Mouse (Mus musculus) liver, embryonic 13.5 days (tissue): ENCODE results near the gene Sel1l. TPM values are rescaled to one million over a fixed set of nuclear protein-coding genes. Genes with fewer than 3 reads are reported as not detected.
"Not testable (repeated sequence)": the region's sequence is repeated elsewhere in the genome, so short reads cannot be mapped to it uniquely, and the experiment has no call there.

Source experiments
- ATAC-seq: fragments of 200-750 bp; cut with Nextera tagmentation; 2 replicates; pipeline ENCODE4 v1.8.0; 2017; ENCODE audit warnings: low read depth, mild to moderate bottlenecking, moderate number of reproducible peaks, moderate library complexity
- DNase-seq: peaks from one replicate; pipeline ENCODE4 v3.0.0; 2022
- H3K27ac ChIP-seq: fragments of 300-500 bp; sonication (generic); 2 replicates; pipeline ENCODE4 v1.5.1; 2015; ENCODE audit warnings: moderate library complexity, mild to moderate bottlenecking, inconsistent platforms
- H3K27me3 ChIP-seq: fragments of 300-500 bp; sonication (generic); 2 replicates; pipeline ENCODE4 v1.6.1; 2015; ENCODE audit warnings: mild to moderate bottlenecking, inconsistent platforms
- H3K36me3 ChIP-seq: fragments of 300-500 bp; sonication (generic); 2 replicates; pipeline ENCODE4 v1.6.1; 2015; ENCODE audit warnings: mild to moderate bottlenecking, inconsistent platforms
- H3K4me1 ChIP-seq: fragments of 300-500 bp; sonication (generic); replicated peaks from 2 replicates; pipeline ENCODE4 v1.6.1; 2015; ENCODE audit warnings: inconsistent platforms
- H3K4me2 ChIP-seq: fragments of 300-500 bp; sonication (generic); 2 replicates; pipeline ENCODE4 v1.6.1; 2015; ENCODE audit warnings: inconsistent platforms, mild to moderate bottlenecking, moderate library complexity
- H3K4me3 ChIP-seq: fragments of 300-500 bp; sonication (generic); replicated peaks from 2 replicates; pipeline ENCODE4 v1.5.1; 2015; ENCODE audit warnings: mild to moderate bottlenecking, inconsistent platforms
- H3K9ac ChIP-seq: fragments of 300-500 bp; sonication (generic); 2 replicates; pipeline ENCODE4 v1.6.1; 2015; ENCODE audit warnings: mild to moderate bottlenecking, inconsistent platforms
- H3K9me3 ChIP-seq: fragments of 300-500 bp; sonication (generic); replicated peaks from 2 replicates; pipeline ENCODE4 v1.6.1; 2016; ENCODE audit warnings: inconsistent platforms
- WGBS: fragments of 180-500 bp; shearing (Covaris S2); methylation state at CpG from one replicate; pipeline ENCODE4 v1.1.7; 2015; ENCODE audit not compliant: insufficient replicate concordance; 5-methylcytosine and 5-hydroxymethylcytosine counted together
- polyA plus RNA-seq: library from polyadenylated mRNA; unstranded; fragments of >200 nt; fragmentation: Nextera tagmentation; extraction: Ambion mirVana; gene quantifications from 2 replicates; pipeline ENCODE4 v1.2.1, GENCODE M21; 2015

Gene Sel1l
- polyA plus RNA-seq, 1 experiment from 2014 or later, result 34.5 TPM

DNA sequence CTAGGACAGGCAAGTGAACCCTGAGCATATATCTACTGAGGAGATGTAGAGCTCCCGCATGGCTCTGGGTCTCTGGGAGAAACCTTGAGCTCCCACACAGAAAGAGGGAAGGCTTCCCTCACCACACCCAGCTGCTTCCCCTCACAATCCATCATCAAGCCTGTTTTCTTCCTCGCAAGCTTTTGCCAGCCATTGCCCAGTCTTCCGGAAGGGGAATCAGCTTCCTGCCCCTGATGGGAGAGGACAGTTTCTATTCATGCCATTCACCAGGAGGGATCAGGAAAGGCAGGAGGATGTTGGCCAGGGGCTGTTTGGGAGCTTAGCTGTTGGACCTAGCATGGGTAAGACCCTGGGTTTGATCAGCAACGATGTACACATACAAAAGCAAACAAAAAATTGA lies 52.2 kb downstream of the Sel1l start:
- ATAC-seq, result no peak
- WGBS, result 54% methylated on average over 4 of the region's 4 CpGs

DNA sequence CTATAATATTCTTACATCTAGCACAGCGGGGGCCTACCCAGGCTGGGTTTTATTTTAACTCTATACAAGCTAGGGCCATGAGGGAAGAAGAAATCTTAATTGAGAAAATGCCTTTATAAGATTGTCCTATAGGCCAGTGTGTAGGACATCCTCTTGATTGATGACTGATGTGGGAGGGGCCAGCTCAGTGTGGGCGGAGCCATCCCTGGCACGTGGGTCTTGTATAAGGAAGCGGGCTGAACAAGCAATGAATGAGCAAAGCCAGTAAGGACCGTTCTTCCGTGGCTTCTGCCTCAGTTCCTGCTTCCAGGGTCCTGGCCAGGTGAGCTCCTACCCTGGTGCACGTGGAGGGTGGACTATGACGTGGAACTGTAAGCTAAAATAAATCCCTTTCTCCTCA lies 55.7 kb downstream of the Sel1l start:
- H3K9ac ChIP-seq, result no peak overlapping the region
- H3K27ac ChIP-seq, result no peak overlapping the region
- no peaks in the 10 kb centered on the region for H3K27me3 ChIP-seq
- no peak overlapping the region for H3K4me3 ChIP-seq
- DNase-seq (no peak), ATAC-seq (no peak)
- no peaks in the 10 kb centered on the region for H3K4me1 ChIP-seq
- 61% methylated on average over 8 of the region's 8 CpGs for WGBS
- H3K36me3 ChIP-seq, result no peaks in the 10 kb centered on the region
- no peaks in the 10 kb centered on the region for H3K9me3 ChIP-seq
- no peak overlapping the region for H3K4me2 ChIP-seq

More for the DNA sequence above, 52.2 kb downstream of the Sel1l start:
- H3K4me1 ChIP-seq, result peaks cover 15% of the 10 kb centered on the region
- no peaks in the 10 kb centered on the region for H3K27me3 ChIP-seq
- H3K9me3 ChIP-seq, result no peaks in the 10 kb centered on the region
- H3K4me2 ChIP-seq, result no peak overlapping the region
- H3K9ac ChIP-seq, result no peak overlapping the region
- H3K4me3 ChIP-seq, result no peak overlapping the region
- H3K36me3 ChIP-seq, result no peaks in the 10 kb centered on the region
- no peak for DNase-seq
- no peak overlapping the region for H3K27ac ChIP-seq

DNA sequence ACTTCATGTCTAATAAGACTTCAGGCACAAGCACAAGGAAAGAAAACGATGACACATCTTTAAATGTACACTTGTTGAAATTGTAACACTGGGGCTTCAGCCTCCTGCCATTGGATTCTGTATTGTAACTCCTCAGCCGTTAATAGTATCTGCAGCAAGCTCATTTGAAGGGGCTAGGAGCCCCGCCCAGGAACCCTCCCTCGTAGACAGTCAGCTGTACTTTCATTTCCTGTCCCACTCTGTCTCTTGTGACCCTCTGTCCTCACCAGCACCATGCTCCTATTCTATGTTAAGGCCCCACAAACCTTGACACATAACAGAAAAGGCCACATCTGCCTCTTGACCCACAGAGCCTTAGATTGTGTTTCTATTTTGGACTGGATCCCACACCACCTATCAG lies 57.1 kb downstream of the Sel1l start:
- Histone ChIP-seq H3K4me1 (no peaks in the 10 kb centered on the region), H3K36me3 (no peaks in the 10 kb centered on the region), H3K9ac (no peak overlapping the region), H3K4me3 (no peak overlapping the region), H3K27me3 (no peaks in the 10 kb centered on the region), H3K9me3 (no peaks in the 10 kb centered on the region), H3K27ac (no peak overlapping the region), H3K4me2 (no peak overlapping the region)
- DNase-seq (no peak), ATAC-seq (no peak)
- 39% methylated on average over 4 of the region's 4 CpGs for WGBS

DNA sequence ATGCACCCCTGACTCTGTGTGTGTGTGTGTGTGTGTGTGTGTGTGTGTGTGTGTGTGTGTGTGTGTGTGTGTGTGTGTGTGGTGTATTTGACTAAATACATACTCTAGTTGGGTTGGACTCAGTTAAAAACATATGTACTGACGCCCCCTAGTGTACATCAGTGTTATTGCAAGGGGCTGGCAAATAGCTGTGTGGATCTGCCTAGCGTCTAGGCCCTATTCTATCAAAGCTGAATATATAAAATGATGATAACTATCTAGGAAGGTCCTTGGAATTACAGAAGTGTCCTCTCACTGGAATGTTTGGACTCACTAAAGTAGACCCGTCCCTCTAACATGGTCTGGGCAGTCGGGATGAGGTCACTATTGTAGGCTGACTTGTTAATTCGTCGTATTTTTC lies 59.2 kb downstream of the Sel1l start:
- WGBS, result 56% methylated on average over 6 of the region's 6 CpGs
- Histone ChIP-seq H3K9ac (no peak overlapping the region), H3K4me2 (no peak overlapping the region), H3K4me1 (no peaks in the 10 kb centered on the region), H3K27ac (no peak overlapping the region), H3K4me3 (no peak overlapping the region), H3K27me3 (no peaks in the 10 kb centered on the region), H3K9me3 (no peaks in the 10 kb centered on the region), H3K36me3 (no peaks in the 10 kb centered on the region)
- ATAC-seq (peak; percentile 17; the same call in 1 of the 2 replicates), DNase-seq (peak; percentile 40)

DNA sequence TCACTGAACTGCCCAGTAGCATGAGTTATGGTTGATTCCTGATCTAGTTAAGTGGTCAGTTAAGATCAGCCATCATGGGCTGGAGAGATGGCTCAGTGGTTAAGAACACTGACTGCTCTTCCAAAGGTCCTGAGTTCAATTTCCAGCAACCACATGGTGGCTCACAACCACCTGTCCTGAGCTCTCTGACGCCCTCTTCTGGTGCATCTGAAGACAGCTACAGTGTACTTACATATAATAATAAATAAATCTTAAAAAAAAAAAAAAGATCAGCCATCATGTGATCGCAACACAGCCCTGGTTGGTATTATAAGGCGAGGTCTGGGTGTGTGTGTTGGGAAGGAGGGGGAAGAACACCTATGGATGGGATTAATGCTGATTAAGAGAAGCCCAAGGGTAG lies 60.5 kb downstream of the Sel1l start:
- H3K27me3 ChIP-seq, H3K9me3 ChIP-seq, H3K27ac ChIP-seq, H3K36me3 ChIP-seq, H3K9ac ChIP-seq, H3K4me1 ChIP-seq, DNase-seq, H3K4me2 ChIP-seq, ATAC-seq, H3K4me3 ChIP-seq: not testable (repeated sequence)
- 54% methylated on average over 3 of the region's 3 CpGs for WGBS

DNA sequence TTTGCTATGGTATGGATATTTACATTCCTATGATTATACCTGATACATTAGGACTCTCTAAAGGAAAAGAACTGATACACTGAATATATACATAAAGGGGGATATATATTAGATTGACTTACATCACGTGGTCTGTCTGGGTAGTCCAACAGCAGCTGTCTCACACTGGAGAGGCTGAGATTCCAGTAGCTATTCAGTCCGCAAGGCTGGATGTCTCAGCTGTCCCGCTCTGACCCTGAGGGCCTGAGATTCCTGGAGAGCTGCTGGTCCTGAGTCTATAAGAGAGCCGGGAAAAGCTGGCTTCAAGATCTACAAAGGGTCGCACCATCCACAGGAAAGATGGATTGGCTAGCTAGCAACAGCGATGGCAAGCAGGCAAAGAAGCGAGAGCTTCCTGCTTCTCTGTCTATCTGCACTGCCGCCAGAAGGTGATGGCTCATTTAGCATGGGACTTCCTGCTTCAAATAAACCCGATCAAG lies 61.0 kb downstream of the Sel1l start, which contains the start of gene Ston2:
TSS of gene Ston2 (minus strand) at position 429 of the 479 bp plus-strand sequence.
- H3K27ac ChIP-seq, result no peak within 1 kb of the TSS
- ATAC-seq (no peak), DNase-seq (no peak)
- H3K9ac ChIP-seq, result no peak within 1 kb of the TSS
- WGBS, result 68% methylated on average over 9 of the region's 9 CpGs
- no peak within 1 kb of the TSS for H3K4me3 ChIP-seq
- H3K27me3 ChIP-seq, result no peaks in the 10 kb centered on the region
- no peaks in the 10 kb centered on the region for H3K4me1 ChIP-seq
- H3K36me3 ChIP-seq, result no peaks in the 10 kb centered on the region
- no peak within 1 kb of the TSS for H3K4me2 ChIP-seq
- H3K9me3 ChIP-seq, result no peaks in the 10 kb centered on the region

DNA sequence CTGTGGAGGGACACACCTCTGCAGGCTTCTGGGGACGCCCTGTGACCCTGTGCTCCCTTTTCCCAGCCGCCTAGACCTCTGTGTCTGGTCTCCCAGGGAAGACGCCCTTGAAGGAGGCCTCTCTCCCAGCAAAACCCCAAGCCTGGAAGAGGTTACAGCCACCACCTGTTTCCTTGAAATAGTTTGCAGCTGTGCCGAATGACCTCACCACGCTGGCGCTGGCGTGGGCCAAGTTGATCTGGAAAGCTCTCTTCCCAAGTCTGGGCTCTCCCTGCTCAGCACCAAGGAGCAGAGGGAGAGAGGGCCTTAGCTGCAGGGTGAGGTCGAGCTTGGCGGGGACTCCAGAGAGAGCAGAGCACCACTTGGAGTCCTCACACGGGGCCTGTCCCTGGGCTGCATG lies 62.6 kb downstream of the Sel1l start:
- no peak overlapping the region for H3K4me2 ChIP-seq
- H3K4me3 ChIP-seq, result no peak overlapping the region
- ATAC-seq (0 out of 2 replicates have a peak, but pooled peaks have one; percentile 25), DNase-seq (no peak)
- H3K4me1 ChIP-seq, result no peaks in the 10 kb centered on the region
- no peaks in the 10 kb centered on the region for H3K36me3 ChIP-seq
- H3K27ac ChIP-seq, result no peak overlapping the region
- no peaks in the 10 kb centered on the region for H3K27me3 ChIP-seq
- H3K9ac ChIP-seq, result no peak overlapping the region
- no peaks in the 10 kb centered on the region for H3K9me3 ChIP-seq
- 48% methylated on average over 10 of the region's 10 CpGs for WGBS

DNA sequence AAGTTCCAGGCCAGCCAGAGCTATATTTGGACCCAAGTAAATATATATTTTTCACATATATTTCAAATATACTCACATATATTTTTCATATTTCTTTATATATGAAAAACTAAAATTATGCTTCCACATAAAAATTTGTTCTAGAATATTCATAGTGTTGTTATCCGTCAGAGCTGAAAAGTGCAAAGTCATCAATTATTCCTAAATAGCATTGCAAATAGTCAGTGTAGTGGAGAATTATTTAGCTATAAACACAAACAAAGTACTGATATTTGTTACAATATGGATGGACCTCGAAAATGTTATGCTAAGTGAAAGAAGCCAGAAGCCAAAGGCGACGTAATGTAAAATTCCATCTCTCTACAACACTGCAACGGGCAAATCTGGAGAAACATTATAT lies 67.5 kb downstream of the Sel1l start:
- H3K4me2 ChIP-seq, result no peak overlapping the region
- no peak overlapping the region for H3K4me3 ChIP-seq
- DNase-seq (no peak), ATAC-seq (no peak)
- WGBS, result 80% methylated on average over 5 of the region's 5 CpGs
- no peaks in the 10 kb centered on the region for H3K36me3 ChIP-seq
- H3K9me3 ChIP-seq, result no peaks in the 10 kb centered on the region
- H3K27ac ChIP-seq, result no peak overlapping the region
- no peak overlapping the region for H3K9ac ChIP-seq
- peaks cover 3% of the 10 kb centered on the region; the same call in 1 of the 2 replicates for H3K27me3 ChIP-seq
- H3K4me1 ChIP-seq, result peaks cover 28% of the 10 kb centered on the region

DNA sequence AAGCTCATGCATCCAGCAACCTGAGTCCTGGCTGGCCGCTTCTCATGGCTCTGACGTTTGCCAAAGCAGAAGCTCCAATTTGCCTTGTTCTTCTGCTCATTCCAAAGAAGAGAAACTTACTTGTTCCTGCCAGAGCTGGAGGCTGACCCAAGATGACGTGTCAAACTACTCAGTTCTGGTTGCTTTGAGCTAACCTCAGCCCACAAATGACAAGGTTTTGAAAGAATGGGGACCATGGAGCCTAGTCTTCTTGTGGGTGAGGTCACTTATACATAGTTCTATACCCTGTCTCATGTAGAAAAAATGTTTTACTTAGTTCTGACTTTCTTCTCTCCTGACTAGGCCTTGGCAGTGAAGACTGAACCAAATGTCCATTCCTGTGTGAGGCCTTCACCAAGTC lies 68.4 kb downstream of the Sel1l start:
- Histone ChIP-seq H3K9ac (no peak overlapping the region), H3K36me3 (no peaks in the 10 kb centered on the region), H3K4me3 (no peak overlapping the region), H3K4me1 (peaks cover 37% of the 10 kb centered on the region), H3K27me3 (peaks cover 3% of the 10 kb centered on the region; the same call in 1 of the 2 replicates), H3K9me3 (no peaks in the 10 kb centered on the region), H3K27ac (no peak overlapping the region), H3K4me2 (no peak overlapping the region)
- no peak for ATAC-seq
- WGBS, result 66% methylated on average over 3 of the region's 3 CpGs
- no peak for DNase-seq

DNA sequence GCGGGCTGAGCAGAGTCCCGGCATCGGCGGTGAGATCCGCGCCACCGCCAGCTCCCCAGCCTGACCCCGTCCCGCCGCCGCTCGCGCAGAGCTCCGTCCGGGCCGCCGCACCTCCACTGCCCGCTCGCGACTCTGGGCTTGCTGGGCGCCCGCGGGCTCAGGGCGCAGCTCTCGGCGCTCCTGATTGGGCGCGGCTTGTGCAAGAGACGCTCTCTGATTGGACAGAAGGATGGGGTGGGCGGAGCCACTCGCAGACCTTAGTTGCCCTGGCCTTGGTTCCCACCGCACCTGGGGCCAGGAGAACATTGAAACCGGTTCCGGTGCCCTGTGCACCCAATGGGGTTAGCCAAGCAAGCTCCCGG lies 70.0 kb downstream of the Sel1l start:
- Histone ChIP-seq H3K36me3 (no peaks in the 10 kb centered on the region), H3K4me2 (peak overlapping the region; percentile 95), H3K9me3 (no peaks in the 10 kb centered on the region), H3K27ac (no peak overlapping the region; the same call in 1 of the 2 replicates), H3K4me3 (peak overlapping the region; percentile 75), H3K4me1 (peaks cover 52% of the 10 kb centered on the region), H3K27me3 (peaks cover 3% of the 10 kb centered on the region; the same call in 1 of the 2 replicates), H3K9ac (peak overlapping the region; percentile 79)
- WGBS, result 1% methylated on average over 35 of the region's 35 CpGs
- peak; percentile 94 for ATAC-seq
- DNase-seq, result peak; percentile 83

DNA sequence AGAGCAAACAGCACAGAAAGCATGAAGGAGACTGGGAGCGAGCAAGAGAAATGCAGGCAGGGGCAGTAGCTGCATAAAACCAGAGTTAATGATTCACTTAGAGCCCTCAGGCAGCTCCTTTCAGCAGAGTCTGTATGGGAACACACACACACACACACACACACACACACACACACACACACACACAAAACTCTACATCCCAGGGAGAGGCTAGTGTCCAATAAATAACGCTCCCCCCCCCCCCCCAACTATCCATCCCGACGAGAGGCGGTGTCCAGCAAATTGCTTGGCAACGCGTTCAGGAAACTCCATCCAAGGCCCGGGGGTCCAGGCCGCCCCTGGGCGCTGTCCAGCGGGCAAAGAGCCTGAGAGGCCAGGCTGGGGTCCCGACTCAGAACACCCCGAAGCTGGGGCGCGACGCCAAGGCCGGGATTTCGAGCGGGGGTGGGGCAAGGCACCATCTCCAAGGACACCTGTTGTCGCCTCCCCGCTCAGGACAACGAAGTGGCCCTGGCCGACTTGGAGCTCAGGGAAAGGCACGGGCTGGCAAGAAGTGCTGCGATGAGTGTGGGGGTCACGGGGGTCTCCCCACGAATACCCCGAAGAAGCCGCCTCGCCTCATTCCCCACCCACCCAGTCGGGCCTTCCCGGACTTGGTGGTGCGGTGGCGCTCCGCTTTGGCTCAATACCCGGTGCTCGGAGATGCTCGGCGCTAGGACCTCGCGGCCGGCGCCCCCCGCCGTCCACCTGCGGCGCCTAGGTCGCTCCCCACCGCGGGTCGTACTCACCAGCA lies 70.5 kb downstream of the Sel1l start:
- Histone ChIP-seq H3K4me2 (peak overlapping the region; percentile 95), H3K4me1 (peaks cover 54% of the 10 kb centered on the region), H3K4me3 (peak overlapping the region; percentile 75), H3K27me3 (peaks cover 3% of the 10 kb centered on the region; the same call in 1 of the 2 replicates), H3K9me3 (no peaks in the 10 kb centered on the region), H3K9ac (peak overlapping the region; percentile 79), H3K27ac (no peak overlapping the region; the same call in 1 of the 2 replicates), H3K36me3 (no peaks in the 10 kb centered on the region)
- peak; percentile 72 for ATAC-seq
- DNase-seq, result peak; percentile 41
- WGBS, result 2% methylated on average over 50 of the region's 51 CpGs

DNA sequence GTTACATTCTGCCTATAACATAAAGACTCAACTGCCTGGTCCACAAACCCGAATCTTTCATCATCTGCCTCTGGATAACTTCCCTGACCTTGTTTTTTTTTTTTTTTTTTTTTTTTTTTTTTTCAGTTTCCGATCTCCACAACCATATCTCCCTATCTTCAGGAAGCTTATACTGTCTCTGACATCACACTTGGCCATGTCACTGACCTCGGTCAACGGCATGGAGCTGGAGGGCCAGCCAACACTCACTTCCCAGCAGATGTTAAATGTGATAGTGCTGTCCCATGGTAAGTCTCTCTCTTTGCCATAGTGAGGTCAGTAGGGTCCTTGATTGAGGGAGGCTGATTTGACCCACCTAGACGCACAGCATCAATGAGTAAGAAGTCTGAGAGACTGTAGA lies 72.6 kb downstream of the Sel1l start:
- DNase-seq (no peak), ATAC-seq (no peak)
- Histone ChIP-seq H3K27me3 (peaks cover 3% of the 10 kb centered on the region; the same call in 1 of the 2 replicates), H3K27ac (no peak overlapping the region), H3K36me3 (no peaks in the 10 kb centered on the region), H3K4me2 (no peak overlapping the region), H3K4me3 (no peak overlapping the region), H3K9ac (no peak overlapping the region), H3K4me1 (peaks cover 66% of the 10 kb centered on the region), H3K9me3 (no peaks in the 10 kb centered on the region)
- 29% methylated on average over 5 of the region's 5 CpGs for WGBS
